Mouse (Mus musculus): ENCODE measurements around the gene Gpa33.
"Not testable (repeated sequence)": the region's sequence is repeated elsewhere in the genome, so short reads cannot be mapped to it uniquely, and the experiment has no call there.

Gene Gpa33

GRCm38 (mm10) chr1:166135091-166135740, 5.2 kb downstream of the Gpa33 start:
- no peak for DNase-seq (ENCODE audit: low read depth)

GRCm38 (mm10) chr1:166137244-166137938, 7.4 kb downstream of the Gpa33 start:
- peak; percentile 51 for DNase-seq (ENCODE audit: low read depth)

GRCm38 (mm10) chr1:166138136-166138535, 8.1 kb downstream of the Gpa33 start:
- DNase-seq (ENCODE audit: low read depth): no peak

- DNase-seq (ENCODE audit: low read depth): no peak
Observed at GRCm38 (mm10) chr1:166139113-166139512, 9.1 kb downstream of the Gpa33 start.

GRCm38 (mm10) chr1:166139620-166140184, 9.7 kb downstream of the Gpa33 start:
- no peak for DNase-seq (ENCODE audit: low read depth)

GRCm38 (mm10) chr1:166141868-166142267, 11.8 kb downstream of the Gpa33 start:
- DNase-seq (ENCODE audit: low read depth): not testable (repeated sequence)

GRCm38 (mm10) chr1:166142369-166142768, 12.3 kb downstream of the Gpa33 start:
- DNase-seq (ENCODE audit: low read depth): no peak

- DNase-seq (ENCODE audit: low read depth): no peak
Observed at GRCm38 (mm10) chr1:166146626-166147025, 16.6 kb downstream of the Gpa33 start.

GRCm38 (mm10) chr1:166147657-166148056, 17.6 kb downstream of the Gpa33 start:
- no peak for DNase-seq (ENCODE audit: low read depth)

- no peak for DNase-seq (ENCODE audit: low read depth)
Observed at GRCm38 (mm10) chr1:166149441-166149840, 19.4 kb downstream of the Gpa33 start.

GRCm38 (mm10) chr1:166150035-166150434, 20.0 kb downstream of the Gpa33 start:
- DNase-seq (ENCODE audit: low read depth): no peak

GRCm38 (mm10) chr1:166151341-166151740, 21.3 kb downstream of the Gpa33 start:
- peak; percentile 52 for DNase-seq (ENCODE audit: low read depth)

GRCm38 (mm10) chr1:166152034-166152433, 22.0 kb downstream of the Gpa33 start:
- DNase-seq (ENCODE audit: low read depth): no peak

GRCm38 (mm10) chr1:166153351-166154120, 23.5 kb downstream of the Gpa33 start:
- peak; percentile 95 for DNase-seq (ENCODE audit: low read depth)

- peak; percentile 87 for DNase-seq (ENCODE audit: low read depth)
Observed at GRCm38 (mm10) chr1:166154162-166155112, 24.4 kb downstream of the Gpa33 start.

GRCm38 (mm10) chr1:166155113-166155494, 25.1 kb downstream of the Gpa33 start:
- DNase-seq (ENCODE audit: low read depth): no peak

- no peak for DNase-seq (ENCODE audit: low read depth)
Observed at GRCm38 (mm10) chr1:166157712-166158111, 27.7 kb downstream of the Gpa33 start.

GRCm38 (mm10) chr1:166158664-166159063, 28.6 kb downstream of the Gpa33 start:
- peak; percentile 38 for DNase-seq (ENCODE audit: low read depth)

- DNase-seq (ENCODE audit: low read depth): no peak
Observed at GRCm38 (mm10) chr1:166160111-166160510, 30.1 kb downstream of the Gpa33 start.

- peak; percentile 86 for DNase-seq (ENCODE audit: low read depth)
Observed at GRCm38 (mm10) chr1:166160569-166161445, 30.8 kb downstream of the Gpa33 start.

Data from NIH3T3 (cell line).